Mouse (Mus musculus) CH12.LX (cell line): Measurements from ENCODE around the gene Frs2.

Experiments
- BHLHE40 ChIP-seq: IDR thresholded peaks from 2 replicates; pipeline ENCODE4 v1.6.1; 2011; ENCODE audit warnings: mild to moderate bottlenecking, low read depth, low read length, improper control_type of control experiment
- CTCF ChIP-seq, 2 experiments: IDR thresholded peaks in 1 of 2; conservative IDR thresholded peaks in 1 of 2; 2 replicates each; pipeline ENCODE4 v1.5.1; 2011 to 2012; ENCODE audit warnings: low read depth in 2 of 2, low read length in 2 of 2, improper control_type of control experiment in 1 of 2, inconsistent platforms in 1 of 2, mild to moderate bottlenecking in 1 of 2, moderate library complexity in 1 of 2
- EP300 ChIP-seq: IDR thresholded peaks from 2 replicates; pipeline ENCODE4 v1.6.1; 2011; ENCODE audit warnings: low read length, improper control_type of control experiment
- ETS1 ChIP-seq: conservative IDR thresholded peaks from 2 replicates; pipeline ENCODE4 v1.6.1; 2012; ENCODE audit warnings: low read depth, mild to moderate bottlenecking, inconsistent platforms, low read length, improper control_type of control experiment, moderate library complexity
- JUN ChIP-seq: IDR thresholded peaks from 2 replicates; pipeline ENCODE4 v1.6.1; 2011; ENCODE audit warnings: low read depth, mild to moderate bottlenecking, low read length, improper control_type of control experiment, moderate library complexity; ENCODE audit not compliant: insufficient read depth
- MEF2A ChIP-seq: IDR thresholded peaks from 2 replicates; pipeline ENCODE4 v1.6.1; 2014; ENCODE audit warnings: low read depth, mild to moderate bottlenecking, inconsistent platforms, low read length, improper control_type of control experiment, borderline replicate concordance
- NRF1 ChIP-seq: IDR thresholded peaks from 2 replicates; pipeline ENCODE4 v1.6.1; 2014; ENCODE audit warnings: low read depth, mild to moderate bottlenecking, inconsistent platforms, low read length, improper control_type of control experiment, moderate library complexity
- POLR2A ChIP-seq: IDR thresholded peaks from 2 replicates; pipeline ENCODE4 v1.6.1; 2011; ENCODE audit warnings: low read depth, mild to moderate bottlenecking, improper control_type of control experiment, low read length
- POLR2AphosphoS2 ChIP-seq: IDR thresholded peaks from 2 replicates; pipeline ENCODE4 v1.6.1; 2011; ENCODE audit warnings: low read depth, low read length, improper control_type of control experiment
- SMC3 ChIP-seq: IDR thresholded peaks from 2 replicates; pipeline ENCODE4 v1.6.1; 2011; ENCODE audit warnings: low read depth, low read length, improper control_type of control experiment
- TCF12 ChIP-seq: IDR thresholded peaks from 2 replicates; pipeline ENCODE4 v1.6.1; 2014; ENCODE audit warnings: low read depth, mild to moderate bottlenecking, inconsistent platforms, low read length, improper control_type of control experiment
- ZC3H11A ChIP-seq: IDR thresholded peaks from 2 replicates; pipeline ENCODE4 v1.6.1; 2012; ENCODE audit warnings: low read depth, mild to moderate bottlenecking, inconsistent platforms, low read length, improper control_type of control experiment

DNA sequence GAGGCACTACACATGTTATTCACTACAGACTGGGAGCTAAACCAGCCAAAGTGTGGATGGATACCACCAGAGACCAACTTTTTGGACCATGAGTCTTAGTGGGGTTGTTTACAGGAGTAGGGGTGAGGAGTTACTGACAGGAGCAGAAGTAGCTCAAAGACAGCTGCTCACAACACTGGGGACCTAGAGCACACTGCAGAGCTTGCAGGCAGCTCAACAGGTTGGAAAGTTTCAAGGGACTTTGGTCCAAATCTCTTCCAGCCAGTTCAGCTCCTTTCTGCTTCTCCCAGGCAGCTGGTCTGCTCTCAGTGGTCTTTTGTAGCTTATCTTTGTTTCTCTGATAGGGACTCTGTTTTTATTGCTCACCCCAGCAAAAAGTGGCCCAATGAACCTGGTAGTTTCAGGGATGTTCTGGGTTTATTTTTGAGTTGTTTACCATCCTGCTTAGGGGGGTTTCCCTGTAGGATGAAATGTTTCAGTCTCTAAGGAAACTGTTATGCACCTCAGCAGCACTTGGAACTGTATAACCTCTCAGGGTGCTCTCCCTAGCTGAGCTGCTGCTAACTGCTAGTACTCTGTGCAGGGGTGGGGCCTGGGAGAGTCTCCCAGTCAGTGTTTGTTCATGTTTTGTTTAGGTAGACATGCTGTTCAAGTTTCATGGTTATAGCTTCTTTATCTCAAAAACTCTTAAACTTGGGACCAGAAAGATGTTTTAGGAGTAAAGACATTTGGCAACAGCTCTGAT lies 44.3 kb downstream of the Frs2 start:
- TF ChIP-seq CTCF (conservative IDR thresholded peaks at IDR 0.05 in 1 of 2, IDR thresholded peaks at IDR 0.05 in 1 of 2; ENCODE audit: low read depth in 2 of 2, low read length in 2 of 2) (no peak), BHLHE40 (no peak), MEF2A (no peak; the same call in 1 of the 2 replicates), POLR2A (no peak), ZC3H11A (no peak), NRF1 (no peak), SMC3 (no peak), POLR2AphosphoS2 (no peak), TCF12 (no peak), EP300 (no peak), ETS1 (no peak; the same call in 1 of the 2 replicates), JUN (no peak)
